Mouse (Mus musculus) CD4-positive, CD25-positive, alpha-beta regulatory T cell (primary cell): Measurements from ENCODE around the gene 4930455H04Rik. TPM values are rescaled to one million over a fixed set of nuclear protein-coding genes. Genes with fewer than 3 reads are reported as not detected.

Experiments used
- polyA plus RNA-seq: library from polyadenylated mRNA; unstranded; fragments of 100-300 nt; shearing (Covaris generic); gene quantifications from one replicate; pipeline ENCODE4 v1.2.1, GENCODE M21; 2017

The 4930455H04Rik gene
- polyA plus RNA-seq, result not detected

DNA sequence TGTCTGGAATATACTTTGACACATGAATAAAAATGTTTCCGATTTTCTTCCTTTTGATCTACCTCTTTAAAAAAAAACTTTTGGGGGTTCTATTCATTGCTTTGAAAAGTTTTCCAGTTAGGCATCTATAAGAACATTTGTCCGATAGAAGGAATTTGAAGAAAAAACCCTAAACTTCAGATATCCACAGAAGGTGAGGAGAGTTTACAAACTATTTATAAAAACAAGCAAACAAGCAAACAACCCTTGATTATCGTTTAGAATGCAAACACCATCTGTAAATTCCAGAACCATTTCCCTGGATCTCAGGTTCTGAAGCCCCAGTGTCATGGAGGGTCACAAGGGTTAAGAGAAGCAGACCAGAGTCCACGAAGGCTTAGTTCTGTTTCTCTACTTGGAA is at the start of gene 4930455H04Rik:
Gene 4930455H04Rik (plus strand): TSS at position 301 of the 400 bp plus-strand sequence.

DNA sequence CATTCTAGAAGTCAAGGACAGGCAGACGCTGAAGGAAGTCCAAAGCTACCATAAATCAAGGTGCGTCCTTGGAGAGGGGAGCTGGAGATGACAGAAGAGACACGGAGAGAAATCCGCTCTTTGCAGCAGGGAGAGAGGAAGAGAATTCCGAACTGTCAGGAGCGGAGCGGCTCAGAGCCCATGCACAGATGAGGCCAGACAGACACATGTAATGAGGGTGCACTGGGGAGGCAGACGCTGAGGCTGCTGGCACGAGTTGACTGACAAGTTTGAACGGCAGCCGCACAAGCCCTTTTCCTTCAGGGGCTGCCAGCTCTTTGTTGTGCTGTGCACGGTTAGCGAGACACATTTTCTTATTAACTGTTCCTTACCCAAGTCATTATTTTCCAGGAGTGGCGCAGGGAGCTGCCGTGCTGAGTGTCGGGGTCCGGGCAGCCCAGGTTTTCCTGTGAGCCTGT is 502 bp downstream of the 4930455H04Rik start, which contains the start of gene Palmd:
Gene Palmd (minus strand): TSS at position 448 of the 458 bp plus-strand sequence.

Other genes with a start within 250 kb of the 4930455H04Rik start
- gene Agl, start 160.1 kb upstream of the 4930455H04Rik start, polyA plus RNA-seq, result 7.1 TPM
- 19.7 TPM for gene Frrs1, start 108.8 kb upstream of the 4930455H04Rik start, polyA plus RNA-seq
- gene Palmd, start 720 bp downstream of the 4930455H04Rik start, polyA plus RNA-seq, result not detected